Comparison of ENCODE assay signal across 17 mouse cellular contexts in genomic region chr9:48298983-48299382, GRCm38 (mm10). TPM values are rescaled to one million over a fixed set of nuclear protein-coding genes. Genes with fewer than 3 reads are reported as not detected.
DNase-seq lines count a peak whose midpoint lies in the region; ATAC-seq lines count a peak whose summit lies in the region.
"Had no signal": no experiment of that assay in that cellular context is flagged by ENCODE, and none has a peak within 500 bp of the region (broad histone marks: within the 10 kb centered on the region; RNA-seq: fewer than 3 reads in every experiment).

No protein-coding gene starts in this region.

- 30% methylated on average over 7 of the region's 7 CpGs for WGBS in large intestine, adult 2 months

- peak; percentile 68 for DNase-seq in adrenal gland, adult 2 months
- no peak for DNase-seq in adrenal gland, postnatal 25 days
- peak; percentile 31 for DNase-seq in ES-CJ7 (ENCODE audit: low read depth, low spot score)
- peak; percentile 3 for DNase-seq in adrenal gland, postnatal 10 days
- peak; percentile 32 for DNase-seq in large intestine, adult 2 months (ENCODE audit: low read depth, low spot score)
- no peak for DNase-seq in kidney, postnatal 25 days
- DNase-seq: cerebellum, adult 11 months; cerebellum, adult 8-10 months; cerebellum, postnatal 14 days; forebrain, postnatal 0 days; gastrocnemius, postnatal 14 days; heart, postnatal 36 days; kidney, adult 8-10 months had no signal

- ATAC-seq in erythroid progenitor cell, adult 5-6 weeks (replicated peaks; ENCODE audit: low FRiP score, poor library complexity, severe bottlenecking), result no peak
- ATAC-seq: forebrain, embryonic 13.5 days; forebrain, postnatal 0 days; hindbrain, embryonic 16.5 days had no signal

RNA-seq across cellular contexts. Expression of gene Nxpe2, which starts 54.3 kb away (rescaled TPM):
- 1 to 10 TPM in 1 of 2 experiments, under 1 TPM in 1; 0.61 to 1.5 TPM for total RNA-seq in adrenal gland, adult 2 months (2021)
- polyA plus RNA-seq in adrenal gland, adult 2 months (2012; rRNA removed), result 0.13 and 0.42 TPM in 2 replicates
- total RNA-seq in adrenal gland, postnatal 25 days (2021), result 0.48 and 0.85 TPM in 2 replicates
- 1 to 10 TPM; 7.3 to 9.4 TPM for total RNA-seq in adrenal gland, postnatal 10 days (2021)
- polyA plus RNA-seq in large intestine, adult 2 months (2012; rRNA removed), result 0.36 and 0.48 TPM in 2 replicates
- total RNA-seq in erythroid progenitor cell, adult 5-6 weeks (2015; ENCODE audit: low replicate concordance), result 1,032 and 1,053 TPM in 2 replicates
- total RNA-seq in erythroid progenitor cell, adult 5-6 weeks (2017; ENCODE audit: low replicate concordance), result 859 and 927 TPM in 2 replicates
- total RNA-seq: forebrain, postnatal 0 days had no signal
- polyA plus RNA-seq: C2C12 had no signal

Comparison
In these comparisons a context has a peak if more than half of its experiments do, and no peak if none do; other contexts are left out.
1. DNase-seq: peak in adrenal gland, adult 2 months (single experiment), ES-CJ7 (single experiment), adrenal gland, postnatal 10 days (single experiment) and large intestine, adult 2 months (single experiment); none in adrenal gland, postnatal 25 days (single experiment) and kidney, postnatal 25 days (0 of 2).
2. RNA of gene Nxpe2, which starts 54.3 kb away (total RNA-seq): 859 to 1,053 TPM in erythroid progenitor cell, adult 5-6 weeks; 7.3 to 9.4 TPM in adrenal gland, postnatal 10 days, 0.61 to 1.5 TPM in adrenal gland, adult 2 months and 0.48 to 0.85 TPM in adrenal gland, postnatal 25 days; every median in the first group is over 10 times any median in the second.